Mouse (Mus musculus) skeletal muscle tissue, postnatal 0 days (tissue): ENCODE data around the gene Aasdhppt. TPM values are rescaled to one million over a fixed set of nuclear protein-coding genes. Genes with fewer than 3 reads are reported as not detected.

Experiments used
- microRNA-seq, 2 experiments: library from miRNA; unstranded; fragments of <30 nt; microRNA quantifications; one replicate each; pipeline ENCODE4; 2016
- polyA plus RNA-seq: library from polyadenylated mRNA; unstranded; fragments of >200 nt; fragmentation: Nextera tagmentation; extraction: Ambion mirVana; gene quantifications from 2 replicates; pipeline ENCODE4 v1.2.1, GENCODE M21; 2015

Aasdhppt gene
- polyA plus RNA-seq: 23.9 and 24.8 TPM in 2 replicates

GRCm38 (mm10) chr9:4309351-4310085 is at the start of gene Aasdhppt, which contains the start of gene Kbtbd3:
Gene Aasdhppt (minus strand): TSS chr9:4309471.
Gene Kbtbd3 (plus strand): TSS chr9:4309833.

Small RNA genes lying within 50 kb of the gene (microRNA-seq; reads per million reads assigned to microRNA genes)
- gene Gm22195: 0 reads per million in 2 experiments

Other genes starting within 250 kb of the Aasdhppt start
- gene Kbtbd3, start 362 bp upstream of the Aasdhppt start, polyA plus RNA-seq: 7.6 and 8.0 TPM in 2 replicates
- gene Msantd4, start 67.1 kb upstream of the Aasdhppt start, polyA plus RNA-seq: 22.7 and 24.3 TPM in 2 replicates